Mouse (Mus musculus): ENCODE results near the gene Ttn. TPM values are rescaled to one million over a fixed set of nuclear protein-coding genes. Genes with fewer than 3 reads are reported as not detected.

Ttn gene
- total RNA-seq, 2 experiments from 2014 or later = 0.85 to 0.89 TPM

DNA sequence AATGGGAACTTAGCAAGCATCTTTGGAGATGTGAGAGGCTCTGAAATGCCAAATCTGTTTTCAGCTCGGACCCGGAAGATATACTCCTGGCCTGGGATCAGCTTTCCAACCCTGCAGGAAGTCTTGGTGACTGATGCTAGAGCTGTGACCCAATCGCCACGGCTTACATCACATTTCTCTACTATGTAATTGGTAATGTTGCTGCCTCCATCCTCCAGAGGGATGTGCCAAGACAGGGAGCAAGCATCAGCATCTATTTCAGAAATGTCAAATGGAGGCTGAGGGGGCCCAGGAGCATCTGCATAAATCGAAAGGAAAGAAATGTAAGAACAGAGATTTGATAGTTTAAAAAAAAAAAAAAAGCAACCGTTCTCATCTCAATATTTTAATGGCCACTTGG lies 220.2 kb downstream of the Ttn start:
- DNase-seq (ENCODE audit: low spot score in 2 of 2) = no peak
- intact Hi-C loops (cut with DNase I) = no loop called here

DNA sequence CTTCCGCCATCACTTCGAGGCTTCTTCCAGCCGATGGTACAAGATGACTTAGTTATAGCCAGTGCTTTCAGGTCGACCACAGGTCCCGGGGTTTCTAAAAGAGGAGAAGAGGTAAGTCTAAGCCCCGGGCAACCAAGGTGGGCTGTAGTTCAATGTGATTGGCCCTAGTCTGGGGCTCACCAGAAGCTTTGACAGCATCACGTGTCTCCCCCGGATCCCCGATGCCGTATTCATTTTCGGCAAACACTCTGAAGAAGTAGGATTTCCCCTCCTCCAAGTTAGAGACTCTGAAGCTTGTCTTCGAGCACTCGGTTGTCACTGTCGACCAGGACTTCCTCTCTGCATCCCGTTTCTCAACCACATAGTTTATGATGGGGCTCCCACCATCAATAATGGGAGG lies 225.9 kb downstream of the Ttn start:
- intact Hi-C loops (cut with DNase I) = no loop called here
- DNase-seq (ENCODE audit: low spot score in 2 of 2) = no peak

DNA sequence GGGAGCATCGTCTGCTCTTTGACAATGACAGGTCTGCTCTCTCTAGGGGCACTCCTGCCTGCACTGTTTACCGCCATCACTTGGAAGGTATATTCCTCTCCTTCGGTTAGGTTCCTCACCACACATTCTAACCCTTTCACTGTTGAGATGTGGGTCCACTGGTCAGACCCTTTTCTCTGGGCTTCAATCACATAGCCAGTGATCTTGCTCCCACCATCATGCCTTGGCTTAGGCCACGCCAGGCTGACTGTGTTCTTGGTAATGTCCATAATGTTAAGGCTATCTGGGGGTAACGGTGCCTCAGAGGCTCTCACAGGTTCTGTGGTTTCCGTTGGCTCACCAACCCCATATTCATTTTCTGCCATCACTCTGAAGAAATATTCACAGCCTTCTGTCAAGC lies 230.4 kb downstream of the Ttn start:
- intact Hi-C loops (cut with DNase I) = no loop called here
- DNase-seq (ENCODE audit: low spot score in 2 of 2) = no peak

- no peak for DNase-seq (ENCODE audit: low spot score in 2 of 2)
- intact Hi-C loops (cut with DNase I) = no loop called here
Observed at GRCm38 (mm10) chr2:76749341-76750110, 232.8 kb downstream of the Ttn start.

DNA sequence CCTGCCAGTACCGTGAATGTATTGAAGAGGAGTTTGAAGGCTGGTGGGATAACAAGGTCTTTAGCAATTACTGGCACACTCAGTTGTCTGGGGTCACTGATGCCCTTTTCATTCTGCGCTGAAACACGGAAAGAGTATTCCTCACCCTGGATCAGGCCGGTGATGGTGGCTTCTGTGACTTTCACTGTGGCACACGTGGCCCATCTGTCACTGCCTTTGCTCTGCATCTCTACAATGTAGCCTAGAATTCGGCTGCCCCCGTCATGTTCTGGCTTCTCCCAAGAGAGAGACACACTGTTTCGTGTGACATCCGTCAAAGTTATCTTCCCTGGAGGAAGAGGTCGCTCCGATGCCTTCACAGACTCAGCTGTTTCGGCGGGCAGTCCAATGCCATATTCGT lies 233.7 kb downstream of the Ttn start:
- DNase-seq (ENCODE audit: low spot score in 2 of 2) = no peak

DNA sequence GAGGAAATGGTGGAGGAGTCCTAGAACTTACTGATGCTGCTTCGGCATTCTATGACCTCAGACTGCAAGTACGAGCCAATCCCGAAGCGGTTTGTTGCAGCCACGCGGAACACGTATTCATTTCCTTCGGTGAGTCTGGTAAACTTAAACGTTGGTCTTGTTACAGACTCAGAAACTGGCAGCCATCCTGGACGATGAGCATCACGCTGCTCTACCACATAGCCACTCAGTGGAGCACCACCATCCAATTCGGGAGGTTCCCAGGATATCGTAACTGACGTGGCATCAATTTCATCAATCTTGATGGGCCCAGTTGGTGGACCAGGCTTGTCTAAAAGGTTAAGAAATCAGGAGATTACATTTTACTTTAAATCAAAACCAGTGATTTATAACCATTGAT lies 262.7 kb downstream of the Ttn start:
- intact Hi-C loops (cut with DNase I) = no loop called here
- no peak for DNase-seq (ENCODE audit: low spot score in 2 of 2)

More for the DNA sequence above, 233.7 kb downstream of the Ttn start:
- intact Hi-C loops (cut with DNase I) = no loop called here

DNA sequence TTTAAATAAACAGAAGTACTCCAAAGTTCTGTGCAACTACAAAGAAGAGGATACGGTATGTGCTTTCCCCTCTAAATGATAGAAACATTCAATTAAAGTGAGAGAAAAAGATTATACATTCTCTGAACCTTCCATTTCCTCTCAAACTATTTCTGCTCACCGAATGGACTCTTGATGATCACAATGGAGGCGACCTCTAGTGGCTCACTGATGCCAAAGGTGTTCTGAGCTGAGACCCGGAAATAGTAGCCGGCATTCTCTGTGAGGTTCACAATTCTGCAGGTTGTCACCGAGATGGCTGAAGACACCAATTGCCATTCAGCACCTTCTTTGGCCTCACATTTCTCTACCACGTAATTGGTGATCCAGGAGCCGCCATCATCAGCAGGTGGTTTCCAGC lies 267.4 kb downstream of the Ttn start:
- intact Hi-C loops (cut with DNase I) = no loop called here
- no peak for DNase-seq (ENCODE audit: low spot score in 2 of 2)

DNA sequence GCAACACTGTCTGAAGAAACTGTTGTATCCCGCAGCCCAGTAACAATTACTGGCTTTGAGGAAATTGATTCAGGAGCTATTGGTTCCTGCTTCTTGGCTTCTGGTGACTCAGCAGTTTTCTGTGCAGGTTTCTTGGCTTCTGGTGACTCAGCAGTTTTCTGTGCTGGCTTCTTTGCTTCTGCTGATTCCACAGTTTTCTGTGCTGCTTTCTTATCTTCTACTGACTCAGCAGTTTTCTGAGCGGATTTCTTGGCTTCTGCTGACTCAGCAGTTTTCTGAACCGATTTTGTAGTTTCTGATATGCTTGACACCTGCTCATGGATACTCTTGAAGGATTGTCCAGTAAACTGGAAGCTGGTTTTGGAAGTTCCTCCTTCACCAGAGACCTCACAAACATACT lies 273.8 kb downstream of the Ttn start:
- intact Hi-C loops (cut with DNase I) = no loop called here
- DNase-seq (ENCODE audit: low spot score in 2 of 2) = no peak

DNA sequence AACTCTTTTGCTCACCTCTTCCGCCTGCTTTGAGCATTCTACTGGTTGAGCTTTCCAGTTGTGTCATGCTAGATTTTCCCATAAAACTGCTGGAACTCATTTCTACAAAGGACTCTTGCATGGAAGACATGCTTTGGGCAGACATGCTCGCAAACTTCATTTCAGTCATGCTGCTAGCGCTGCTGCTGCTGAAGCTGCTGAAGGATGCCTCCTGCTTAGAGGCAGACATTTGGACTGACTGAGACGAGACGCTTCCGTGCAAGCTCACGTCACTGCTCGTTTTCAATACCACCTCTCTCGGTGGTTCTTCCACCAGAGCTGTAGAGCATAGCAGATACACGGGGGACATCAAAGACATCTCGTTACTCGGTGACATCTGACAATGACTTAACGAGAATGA lies 276.7 kb downstream of the Ttn start:
- no peak for DNase-seq (ENCODE audit: low spot score in 2 of 2)
- intact Hi-C loops (cut with DNase I) = no loop called here

DNA sequence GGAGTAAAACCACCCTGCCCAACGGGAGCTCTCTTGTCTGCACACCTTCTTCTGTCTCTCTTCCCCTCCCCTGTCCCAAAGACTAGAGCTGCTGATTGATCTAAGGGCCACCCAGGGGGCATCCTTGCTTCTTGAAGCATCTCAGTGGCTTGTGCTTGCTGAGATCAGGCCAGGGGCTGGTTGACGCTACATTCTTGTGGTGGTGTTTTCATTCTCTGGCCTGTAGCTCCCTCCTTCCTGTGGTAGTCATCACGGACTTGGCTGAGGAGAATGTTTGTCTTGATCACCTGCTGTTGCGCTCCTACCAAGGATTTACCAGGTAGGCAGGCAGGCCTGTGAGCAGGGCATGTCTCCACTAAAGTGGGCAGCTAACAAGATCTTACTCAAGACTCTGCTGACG lies 279.6 kb downstream of the Ttn start:
- DNase-seq (ENCODE audit: low spot score in 2 of 2) = no peak

GRCm38 (mm10) chr2:76702188-76702587 lies 280.2 kb downstream of the Ttn start:
- intact Hi-C loops (cut with DNase I) = no loop called here
- DNase-seq (ENCODE audit: low spot score in 2 of 2) = no peak

More for the DNA sequence above, 279.6 kb downstream of the Ttn start:
- intact Hi-C loops (cut with DNase I) = no loop called here

DNA sequence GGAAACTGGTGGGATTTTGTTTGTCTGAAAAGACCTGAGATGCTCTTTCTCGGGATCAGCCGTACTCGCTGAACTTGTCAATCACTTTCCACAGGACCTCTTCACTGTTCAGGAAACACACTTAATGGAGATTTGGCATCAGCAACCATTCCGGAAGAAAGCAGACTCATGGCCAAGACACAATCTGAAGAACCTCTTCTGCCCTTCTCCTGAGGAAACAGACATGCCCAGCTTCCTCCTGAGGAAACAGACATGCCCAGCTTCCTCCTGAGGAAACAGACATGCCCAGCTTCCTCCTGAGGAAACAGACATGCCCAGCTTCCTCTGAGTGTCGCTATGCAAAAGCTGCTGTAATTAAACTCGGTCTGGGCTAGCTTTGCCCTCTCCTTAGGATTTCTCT lies 287.1 kb downstream of the Ttn start:
- DNase-seq (ENCODE audit: low spot score in 2 of 2) = no peak
- intact Hi-C loops (cut with DNase I) = no loop called here

- no peak for DNase-seq (ENCODE audit: low spot score in 2 of 2)
- intact Hi-C loops (cut with DNase I) = no loop called here
Observed at GRCm38 (mm10) chr2:76693765-76694164, 288.6 kb downstream of the Ttn start.

DNA sequence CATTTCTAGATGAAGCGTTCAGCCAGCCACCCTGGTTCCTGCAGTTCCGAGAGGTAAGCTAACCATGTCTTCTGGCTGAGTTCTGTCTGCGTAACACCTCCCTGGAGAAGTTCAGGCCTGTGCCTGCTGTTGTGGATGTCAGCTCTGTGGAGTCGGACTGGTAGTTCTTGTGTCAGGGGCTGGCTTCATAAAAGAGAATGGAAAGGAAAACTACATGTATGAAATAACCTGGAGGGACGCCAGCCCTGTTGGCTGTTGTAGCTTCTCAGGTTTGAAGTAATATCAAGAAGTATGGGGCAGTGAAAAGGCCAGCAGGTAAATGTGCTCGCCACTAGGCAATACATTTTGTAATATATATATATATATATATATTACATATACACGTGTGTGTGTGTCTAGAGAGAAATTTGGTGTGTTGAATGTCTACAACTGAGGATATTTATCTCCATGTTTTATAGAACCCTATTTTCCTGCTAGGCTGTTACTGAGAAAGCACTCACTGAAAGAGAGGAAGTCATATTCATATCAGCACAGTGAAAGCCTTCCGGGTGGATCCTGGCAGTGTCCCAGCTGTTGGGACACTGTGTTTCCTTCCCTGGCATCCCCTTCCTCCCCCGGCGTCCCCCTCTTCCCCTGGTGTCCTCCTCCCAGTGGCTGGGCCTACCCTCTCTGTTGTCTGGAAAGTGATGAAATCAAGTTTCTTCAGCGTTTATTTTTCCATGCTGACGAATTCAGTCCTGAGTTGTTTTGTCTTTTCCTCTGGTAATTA lies 291.7 kb downstream of the Ttn start:
- no peak for DNase-seq (ENCODE audit: low spot score in 2 of 2)
- intact Hi-C loops (cut with DNase I) = no loop called here

DNA sequence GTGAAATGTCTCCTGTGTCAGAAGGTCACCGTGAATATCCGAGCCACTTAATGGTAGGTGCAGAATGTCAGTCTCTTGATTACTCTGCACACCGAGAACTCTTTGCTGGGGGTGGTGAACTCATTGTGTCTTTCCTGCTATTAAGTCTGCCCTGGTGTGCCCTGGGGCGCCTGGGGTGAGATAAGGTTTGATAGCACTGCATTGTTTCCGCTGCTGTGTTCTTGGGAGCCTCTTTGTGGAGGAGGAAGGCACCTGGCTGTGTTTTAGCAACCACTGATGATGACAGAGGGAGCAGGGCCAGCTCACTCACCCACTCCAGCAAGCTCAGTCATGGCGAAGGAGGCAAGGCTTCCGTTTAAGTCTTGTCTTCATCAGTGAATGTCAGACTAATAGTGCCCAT lies 294.2 kb downstream of the Ttn start:
- intact Hi-C loops (cut with DNase I) = no loop called here
- no peak for DNase-seq (ENCODE audit: low spot score in 2 of 2)

GRCm38 (mm10) chr2:76687608-76688007 lies 294.7 kb downstream of the Ttn start:
- intact Hi-C loops (cut with DNase I) = no loop called here

GRCm38 (mm10) chr2:76686986-76687385 lies 295.4 kb downstream of the Ttn start:
- DNase-seq (ENCODE audit: low spot score in 2 of 2) = peak in 1 of 2 experiments; percentile 39
- intact Hi-C loops (cut with DNase I) = no loop called here

More at GRCm38 (mm10) chr2:76687608-76688007, 294.7 kb downstream of the Ttn start:
- DNase-seq (ENCODE audit: low spot score in 2 of 2) = no peak

- no peak for DNase-seq (ENCODE audit: low spot score in 2 of 2)
- intact Hi-C loops (cut with DNase I) = no loop called here
Observed at GRCm38 (mm10) chr2:76682301-76682700, 300.0 kb downstream of the Ttn start.

- intact Hi-C loops (cut with DNase I) = no loop called here
- no peak for DNase-seq (ENCODE audit: low spot score in 2 of 2)
Observed at GRCm38 (mm10) chr2:76676401-76677226, 305.7 kb downstream of the Ttn start.

GRCm38 (mm10) chr2:76675949-76676348 lies 306.4 kb downstream of the Ttn start:
- intact Hi-C loops (cut with DNase I) = no loop called here
- no peak for DNase-seq (ENCODE audit: low spot score in 2 of 2)

Measured in left cerebral cortex, postnatal 25 days (tissue).